Mouse (Mus musculus) bone marrow, adult 2 months (tissue): ENCODE results near the gene Fam71a.

ENCODE experiments used
- CTCF ChIP-seq: fragments of 200-500 bp; IDR thresholded peaks from 2 replicates; pipeline ENCODE4 v1.5.1; 2011; ENCODE audit warnings: low read length, control low read depth; ENCODE audit not compliant: control insufficient read depth, insufficient read depth
- POLR2A ChIP-seq: fragments of 200-500 bp; IDR thresholded peaks from 2 replicates; pipeline ENCODE4 v1.6.1; 2011; ENCODE audit warnings: low read depth, mild to moderate bottlenecking, control low read depth, low read length, borderline replicate concordance; ENCODE audit not compliant: control insufficient read depth

GRCm38 (mm10) chr1:191135406-191135805 lies 29.2 kb downstream of the Fam71a start:
- TF ChIP-seq CTCF (no peak), POLR2A (no peak)
